Mouse (Mus musculus): ENCODE measurements at regions not wholly inside any gene's neighbourhood (a gene's known extent, or its start where the extent isn't known, plus 50 kb on each side); places are given as distances from the start of the nearest gene placed in this dataset.

- TF ChIP-seq POLR2A (IDR thresholded peaks at IDR 0.05; ENCODE audit: extremely low read depth, insufficient read depth, low read length) = no peak
- TF ChIP-seq CTCF (IDR thresholded peaks at IDR 0.05; ENCODE audit: extremely low read depth, insufficient read depth, low read length) = no peak
Observed at GRCm38 (mm10) chr6:49924296-49924695, 101.8 kb downstream of the Npy start.

Measured in cortical plate, adult 2 months (tissue).